Mouse (Mus musculus) hindbrain, postnatal 0 days (tissue): Measurements from ENCODE around the gene Disc1. TPM values are rescaled to one million over a fixed set of nuclear protein-coding genes. Genes with fewer than 3 reads are reported as not detected.
A peak's percentile ranks its signal among the peaks of the same experiment; 100 is the strongest.

Experiments used
- ATAC-seq: fragments of 200-750 bp; cut with Nextera tagmentation; 2 replicates; pipeline ENCODE4 v1.8.0; 2017; ENCODE audit warnings: mild to moderate bottlenecking, moderate TSS enrichment, moderate library complexity
- DNase-seq: peaks from one replicate; pipeline ENCODE4 v3.0.0-alpha.2; 2015; ENCODE audit warnings: low spot score
- H3K27ac ChIP-seq: fragments of 300-500 bp; sonication (generic); 2 replicates; pipeline ENCODE4 v1.5.1; 2014; ENCODE audit warnings: mild to moderate bottlenecking
- H3K27me3 ChIP-seq: fragments of 300-500 bp; sonication (generic); 2 replicates; pipeline ENCODE4 v1.6.1; 2014; ENCODE audit warnings: low read length, mixed read lengths; ENCODE audit not compliant: insufficient read depth
- H3K36me3 ChIP-seq: fragments of 300-500 bp; sonication (generic); 2 replicates; pipeline ENCODE4 v1.6.1; 2014; ENCODE audit warnings: low read length, mixed read lengths; ENCODE audit not compliant: insufficient read depth
- H3K4me1 ChIP-seq: fragments of 300-500 bp; sonication (generic); 2 replicates; pipeline ENCODE4 v1.6.1; 2014; ENCODE audit warnings: antibody characterized with exemption, low read length, mixed read lengths; ENCODE audit not compliant: insufficient read depth
- H3K4me2 ChIP-seq: fragments of 300-500 bp; sonication (generic); 2 replicates; pipeline ENCODE4 v1.6.1; 2014; ENCODE audit warnings: low read depth, mild to moderate bottlenecking, low read length, moderate library complexity, mixed read lengths
- H3K4me3 ChIP-seq: fragments of 300-500 bp; sonication (generic); 2 replicates; pipeline ENCODE4 v1.5.1; 2014; ENCODE audit warnings: low read length
- H3K9ac ChIP-seq: fragments of 300-500 bp; sonication (generic); replicated peaks from 2 replicates; pipeline ENCODE4 v1.6.1; 2014; ENCODE audit warnings: mild to moderate bottlenecking, low read length, moderate library complexity, mixed read lengths
- H3K9me3 ChIP-seq: fragments of 300-500 bp; sonication (generic); 2 replicates; pipeline ENCODE4 v1.6.1; 2016; ENCODE audit warnings: low read length, mixed read lengths
- CTCF ChIP-seq: IDR thresholded peaks from 2 replicates; pipeline ENCODE4 v1.5.1; 2016; ENCODE audit warnings: antibody characterized with exemption, control low read depth, low read depth
- WGBS: fragments of 180-500 bp; shearing (Covaris S2); extraction: QIAGEN DNeasy Blood & Tissue Kit; methylation state at CpG from one replicate; pipeline ENCODE4 v1.1.7; 2014; 5-methylcytosine and 5-hydroxymethylcytosine counted together
- microRNA-seq, 2 experiments: library from miRNA; unstranded; fragments of <30 nt; microRNA quantifications; one replicate each; pipeline ENCODE4; 2016
- polyA plus RNA-seq: library from polyadenylated mRNA; unstranded; fragments of >200 nt; fragmentation: Nextera tagmentation; extraction: Ambion mirVana; gene quantifications from 2 replicates; pipeline ENCODE4 v1.2.1, GENCODE M21; 2015
- total RNA-seq: library from RNA; depleted of rRNA; stranded (reverse); fragments of >200 nt; gene quantifications from 2 replicates; pipeline ENCODE4 v1.2.3, GENCODE M21; 2014; rRNA removed

Gene Disc1
- total and polyA plus RNA-seq, 2 experiments from 2014 or later, result 2.5 to 10.7 TPM

GRCm38 (mm10) chr8:125291506-125291905, 237.5 kb downstream of the Disc1 start:
- H3K9ac ChIP-seq, result no peak overlapping the region
- WGBS, result 68% methylated on average over 10 of the region's 10 CpGs
- no peaks in the 10 kb centered on the region for H3K27me3 ChIP-seq
- H3K36me3 ChIP-seq, result no peaks in the 10 kb centered on the region
- no peak for TF ChIP-seq CTCF
- ATAC-seq, result no peak
- peaks cover 7% of the 10 kb centered on the region for H3K4me1 ChIP-seq
- H3K4me3 ChIP-seq, result no peak overlapping the region
- no peak overlapping the region for H3K4me2 ChIP-seq
- DNase-seq, result no peak
- H3K27ac ChIP-seq, result no peak overlapping the region
- H3K9me3 ChIP-seq, result no peaks in the 10 kb centered on the region

GRCm38 (mm10) chr8:125291932-125292717, 238.1 kb downstream of the Disc1 start:
- ATAC-seq (no peak), DNase-seq (no peak)
- Histone ChIP-seq H3K4me2 (no peak overlapping the region), H3K27ac (no peak overlapping the region), H3K4me3 (no peak overlapping the region), H3K9ac (no peak overlapping the region), H3K36me3 (no peaks in the 10 kb centered on the region), H3K4me1 (peaks cover 6% of the 10 kb centered on the region), H3K9me3 (no peaks in the 10 kb centered on the region), H3K27me3 (no peaks in the 10 kb centered on the region)
- peak; percentile 41 for TF ChIP-seq CTCF
- WGBS, result 73% methylated on average over 22 of the region's 22 CpGs

GRCm38 (mm10) chr8:125292933-125293591, 239.1 kb downstream of the Disc1 start:
- no peak for TF ChIP-seq CTCF
- ATAC-seq (0 out of 2 replicates have a peak, but pooled peaks have one; percentile 45), DNase-seq (peak; percentile 45)
- no peaks in the 10 kb centered on the region for H3K9me3 ChIP-seq
- H3K27me3 ChIP-seq, result no peaks in the 10 kb centered on the region
- no peak overlapping the region for H3K4me2 ChIP-seq
- 37% methylated on average over 8 of the region's 8 CpGs for WGBS
- H3K36me3 ChIP-seq, result no peaks in the 10 kb centered on the region
- no peak overlapping the region for H3K4me3 ChIP-seq
- no peak overlapping the region for H3K9ac ChIP-seq
- peaks cover 4% of the 10 kb centered on the region; the same call in 1 of the 2 replicates for H3K4me1 ChIP-seq
- H3K27ac ChIP-seq, result peak overlapping the region; percentile 41; the same call in 1 of the 2 replicates

- H3K27ac ChIP-seq, result no peak overlapping the region
- H3K27me3 ChIP-seq, result no peaks in the 10 kb centered on the region
- no peaks in the 10 kb centered on the region for H3K36me3 ChIP-seq
- H3K4me3 ChIP-seq, result no peak overlapping the region
- ATAC-seq (no peak), DNase-seq (no peak)
- no peak for TF ChIP-seq CTCF
- no peak overlapping the region for H3K4me2 ChIP-seq
- no peaks in the 10 kb centered on the region for H3K9me3 ChIP-seq
- H3K4me1 ChIP-seq, result no peaks in the 10 kb centered on the region
- 39% methylated on average over 4 of the region's 4 CpGs for WGBS
- H3K9ac ChIP-seq, result no peak overlapping the region
Observed at GRCm38 (mm10) chr8:125299248-125299647, 245.3 kb downstream of the Disc1 start.

GRCm38 (mm10) chr8:125301931-125302361, 248.0 kb downstream of the Disc1 start:
- Histone ChIP-seq H3K4me1 (no peaks in the 10 kb centered on the region), H3K27ac (no peak overlapping the region), H3K27me3 (no peaks in the 10 kb centered on the region), H3K9ac (no peak overlapping the region), H3K9me3 (no peaks in the 10 kb centered on the region), H3K4me3 (no peak overlapping the region), H3K4me2 (no peak overlapping the region), H3K36me3 (no peaks in the 10 kb centered on the region)
- ATAC-seq (no peak), DNase-seq (no peak)
- 61% methylated on average over 8 of the region's 8 CpGs for WGBS
- TF ChIP-seq CTCF, result no peak

GRCm38 (mm10) chr8:125306665-125307064, 252.7 kb downstream of the Disc1 start:
- Histone ChIP-seq H3K9me3 (no peaks in the 10 kb centered on the region), H3K4me3 (no peak overlapping the region), H3K4me1 (peaks cover 12% of the 10 kb centered on the region; the same call in 1 of the 2 replicates), H3K36me3 (no peaks in the 10 kb centered on the region), H3K27me3 (no peaks in the 10 kb centered on the region), H3K9ac (no peak overlapping the region), H3K27ac (no peak overlapping the region), H3K4me2 (no peak overlapping the region)
- ATAC-seq (no peak), DNase-seq (no peak)
- 44% methylated on average over 10 of the region's 10 CpGs for WGBS
- no peak for TF ChIP-seq CTCF

GRCm38 (mm10) chr8:125309985-125310384, 256.0 kb downstream of the Disc1 start:
- H3K4me3 ChIP-seq, result no peak overlapping the region
- no peak overlapping the region for H3K27ac ChIP-seq
- no peak overlapping the region for H3K9ac ChIP-seq
- DNase-seq (no peak), ATAC-seq (no peak)
- no peak overlapping the region for H3K4me2 ChIP-seq
- H3K9me3 ChIP-seq, result no peaks in the 10 kb centered on the region
- no peaks in the 10 kb centered on the region for H3K27me3 ChIP-seq
- TF ChIP-seq CTCF, result no peak
- peaks cover 21% of the 10 kb centered on the region for H3K4me1 ChIP-seq
- 58% methylated on average over 14 of the region's 14 CpGs for WGBS
- no peaks in the 10 kb centered on the region for H3K36me3 ChIP-seq

Small RNA genes within 50 kb of the gene (microRNA-seq; reads per million reads assigned to microRNA genes)
- gene Gm22197, result 0 reads per million in 2 experiments

Other genes starting within 250 kb of the Disc1 start
- 40.0 and 47.2 TPM in 2 replicates for gene Gnpat, start 191.2 kb upstream of the Disc1 start, total RNA-seq
- 53.5 and 55.8 TPM in 2 replicates for gene Gnpat, start 191.2 kb upstream of the Disc1 start, polyA plus RNA-seq
- 22.8 and 26.6 TPM in 2 replicates for gene 2810004N23Rik, start 191.1 kb upstream of the Disc1 start, total RNA-seq
- 21.4 and 21.8 TPM in 2 replicates for gene 2810004N23Rik, start 191.1 kb upstream of the Disc1 start, polyA plus RNA-seq
- 28.3 and 36.8 TPM in 2 replicates for gene Exoc8, start 156.5 kb upstream of the Disc1 start, total RNA-seq
- 10.8 and 10.9 TPM in 2 replicates for gene Exoc8, start 156.5 kb upstream of the Disc1 start, polyA plus RNA-seq
- 10.6 and 11.6 TPM in 2 replicates for gene Sprtn, start 156.3 kb upstream of the Disc1 start, total RNA-seq
- gene Sprtn, start 156.3 kb upstream of the Disc1 start, polyA plus RNA-seq, result 5.8 and 6.0 TPM in 2 replicates
- 41.6 and 45.1 TPM in 2 replicates for gene Egln1, start 104.9 kb upstream of the Disc1 start, total RNA-seq
- 13.5 and 14.1 TPM in 2 replicates for gene Egln1, start 104.9 kb upstream of the Disc1 start, polyA plus RNA-seq
- gene Tsnax, start 41.2 kb upstream of the Disc1 start, total RNA-seq, result 81.1 and 89.5 TPM in 2 replicates
- 176 and 177 TPM in 2 replicates for gene Tsnax, start 41.2 kb upstream of the Disc1 start, polyA plus RNA-seq